16 mouse cellular contexts compared by ENCODE assay signal in the genomic region with DNA sequence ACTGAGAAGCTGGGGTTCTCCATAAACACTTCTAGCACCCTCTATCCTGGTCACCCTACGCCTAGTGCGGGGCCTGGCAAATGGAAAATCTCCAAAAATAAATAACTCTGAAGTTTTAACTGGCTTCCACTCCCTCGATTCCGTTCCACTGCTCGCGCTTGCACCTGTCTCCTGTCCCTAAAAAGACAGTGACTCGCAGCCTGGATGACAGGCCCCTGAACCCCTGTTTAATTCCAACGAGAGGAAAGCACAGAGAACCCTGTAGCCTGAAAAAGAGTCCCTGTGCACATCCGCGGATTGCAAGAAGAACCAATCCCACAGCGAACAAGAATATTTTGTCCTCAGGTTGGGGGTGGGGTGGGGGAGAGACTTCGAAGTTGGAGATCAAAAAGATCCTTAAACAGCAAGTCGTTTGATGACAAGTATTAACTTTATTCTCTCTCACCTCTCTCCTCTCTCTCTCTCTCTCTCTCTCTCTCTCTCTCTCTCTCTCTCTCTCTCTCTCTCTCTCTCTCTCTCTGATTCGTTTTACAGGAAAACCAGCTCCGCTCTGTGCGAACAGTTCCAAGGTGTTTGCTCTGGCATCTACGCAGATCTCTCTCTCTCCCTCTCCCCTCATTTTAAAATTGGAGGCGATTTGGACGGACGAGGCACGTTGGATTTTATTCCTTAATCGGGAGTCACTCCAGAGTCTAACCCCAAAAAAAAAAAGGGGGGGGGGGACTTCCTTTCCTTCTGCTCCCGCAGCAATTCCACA. TPM values are rescaled to one million over a fixed set of nuclear protein-coding genes. Genes with fewer than 3 reads are reported as not detected.
DNase-seq lines count a peak whose midpoint lies in the region; ATAC-seq and TF ChIP-seq lines count a peak whose summit lies in the region.
"Had no signal": no experiment of that assay in that cellular context is flagged by ENCODE, and none has a peak within 500 bp of the region (broad histone marks: within the 10 kb centered on the region; RNA-seq: fewer than 3 reads in every experiment).

No protein-coding gene starts in this region.

- H3K27me3 ChIP-seq in kidney, postnatal 0 days (ENCODE audit: insufficient read depth, low read length), result peaks cover 64% of the 10 kb centered on the region
- H3K27me3 ChIP-seq in limb, embryonic 13.5 days, result peaks cover 95% of the 10 kb centered on the region
- H3K27me3 ChIP-seq: CH12.LX had no signal

- TF ChIP-seq CTCF in kidney, postnatal 0 days (IDR thresholded peaks at IDR 0.05; ENCODE audit: low read depth), result no peak

- no peak overlapping the region for H3K27ac ChIP-seq in kidney, postnatal 0 days
- no peak overlapping the region for H3K27ac ChIP-seq in limb, embryonic 13.5 days
- H3K27ac ChIP-seq: heart, embryonic 15.5 days; hindbrain, postnatal 0 days; macrophage had no signal

- H3K4me3 ChIP-seq in kidney, postnatal 0 days (replicated peaks; ENCODE audit: low read depth, low read length), result no peak overlapping the region
- peak overlapping the region; percentile 22 for H3K4me3 ChIP-seq in limb, embryonic 13.5 days

- no peaks in the 10 kb centered on the region for H3K9me3 ChIP-seq in kidney, postnatal 0 days (replicated peaks; ENCODE audit: low read length)
- no peaks in the 10 kb centered on the region for H3K9me3 ChIP-seq in limb, embryonic 13.5 days
- H3K9me3 ChIP-seq: heart, embryonic 15.5 days had no signal

- H3K4me1 ChIP-seq in kidney, postnatal 0 days (replicated peaks; ENCODE audit: insufficient read depth, low read length), result no peaks in the 10 kb centered on the region
- H3K4me1 ChIP-seq in limb, embryonic 13.5 days, result peaks cover 18% of the 10 kb centered on the region

- H3K36me3 ChIP-seq in kidney, postnatal 0 days (ENCODE audit: insufficient read depth, low read length), result no peaks in the 10 kb centered on the region
- no peaks in the 10 kb centered on the region for H3K36me3 ChIP-seq in limb, embryonic 13.5 days
- H3K36me3 ChIP-seq: heart, embryonic 15.5 days had no signal

- WGBS in kidney, postnatal 0 days, result 5% methylated on average over 23 of the region's 23 CpGs
- WGBS in limb, embryonic 13.5 days, result under 1% methylated on average over 23 of the region's 23 CpGs

- no peak for ATAC-seq in kidney, postnatal 0 days (replicated peaks; ENCODE audit: low FRiP score, low read depth)
- ATAC-seq in limb, embryonic 13.5 days (ENCODE audit: low FRiP score, low read depth), result no peak
- ATAC-seq: hindbrain, postnatal 0 days had no signal

- H3K9ac ChIP-seq in kidney, postnatal 0 days (ENCODE audit: low read depth, low read length), result no peak overlapping the region
- no peak overlapping the region for H3K9ac ChIP-seq in limb, embryonic 13.5 days
- H3K9ac ChIP-seq: heart, embryonic 15.5 days had no signal

- H3K4me2 ChIP-seq in kidney, postnatal 0 days (ENCODE audit: low read length), result peak overlapping the region; percentile 42
- peak overlapping the region; percentile 50 for H3K4me2 ChIP-seq in limb, embryonic 13.5 days (replicated peaks)
- H3K4me2 ChIP-seq: heart, embryonic 15.5 days had no signal

- DNase-seq in kidney, postnatal 0 days (ENCODE audit: low spot score), result no peak
- DNase-seq in kidney, adult 11 months, result no peak
- peak; percentile 27 for DNase-seq in R1 (ENCODE audit: low read depth, low spot score)
- peak; percentile 67 for DNase-seq in embryo, embryonic 10.5 days (ENCODE audit: low spot score)
- no peak for DNase-seq in gastrocnemius, postnatal 4 days (ENCODE audit: low spot score in 2 of 2)
- DNase-seq in adrenal gland, adult 8-10 months, result no peak
- no peak for DNase-seq in urinary bladder, postnatal 14 days (ENCODE audit: low spot score)
- DNase-seq: cerebellum, adult 9-10 months; gastrocnemius, postnatal 25 days; lung, adult 2 months; thymus, postnatal 14 days had no signal

RNA-seq across cellular contexts. Expression of gene Sim2, which starts 6.2 kb away (rescaled TPM):
- 3.0 and 3.1 TPM in 2 replicates for polyA plus RNA-seq in kidney, postnatal 0 days (2015; fragmentation: Nextera tagmentation; extraction: Ambion mirVana)
- 1.4 and 2.2 TPM in 2 replicates for polyA plus RNA-seq in limb, embryonic 13.5 days (2015; fragmentation: Nextera tagmentation; extraction: Ambion mirVana)
- total RNA-seq in gastrocnemius, postnatal 4 days (2021), result 10 to 100 TPM; 14.0 to 14.4 TPM
- not detected for total RNA-seq in adrenal gland, adult 8-10 months (2022)
- total RNA-seq: CH12.LX; hindbrain, postnatal 0 days had no signal
- polyA plus RNA-seq: hindbrain, postnatal 0 days; macrophage had no signal

Comparison
In these comparisons a context has a peak if more than half of its experiments do, and no peak if none do; other contexts are left out.
1. DNase-seq: peak in R1 (single experiment) and embryo, embryonic 10.5 days (single experiment); none in kidney, postnatal 0 days (single experiment), kidney, adult 11 months (single experiment), gastrocnemius, postnatal 4 days (0 of 2), adrenal gland, adult 8-10 months (single experiment) and urinary bladder, postnatal 14 days (single experiment).
2. RNA of gene Sim2, which starts 6.2 kb away (total RNA-seq): 14.0 to 14.4 TPM in gastrocnemius, postnatal 4 days; not detected in adrenal gland, adult 8-10 months; every median in the first group is over 10 times any median in the second.